Mouse (Mus musculus) kidney, adult 11 months (tissue): ENCODE data around the gene Ang.
A peak's percentile ranks its signal among the peaks of the same experiment; 100 is the strongest.

Experiments used
- DNase-seq: peaks from one replicate; pipeline ENCODE4 v3.0.0; 2022

The Ang gene

GRCm38 (mm10) chr14:51088970-51089673 is 1.8 kb upstream of the Ang start:
- DNase-seq: peak; percentile 97

DNA sequence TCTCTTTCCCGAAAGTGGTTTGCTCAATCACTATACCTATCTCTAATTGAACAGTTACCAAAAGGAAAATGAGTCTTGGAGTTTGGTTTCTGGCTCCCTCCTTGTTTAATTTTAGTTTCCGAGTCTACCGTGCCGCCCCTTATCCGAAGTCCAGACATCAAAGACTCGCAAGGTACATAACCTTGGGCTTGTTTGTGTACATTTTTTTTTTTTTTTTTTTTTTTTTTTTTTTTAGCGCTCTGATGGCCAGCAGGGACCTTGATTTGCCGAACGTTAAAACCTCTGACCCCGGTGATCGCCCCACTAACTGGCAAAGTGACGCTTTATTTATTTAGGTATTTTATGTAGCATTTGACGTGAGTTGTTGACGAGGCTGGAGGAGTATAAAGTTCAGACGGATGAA is 1.3 kb upstream of the Ang start:
- no peak for DNase-seq

DNA sequence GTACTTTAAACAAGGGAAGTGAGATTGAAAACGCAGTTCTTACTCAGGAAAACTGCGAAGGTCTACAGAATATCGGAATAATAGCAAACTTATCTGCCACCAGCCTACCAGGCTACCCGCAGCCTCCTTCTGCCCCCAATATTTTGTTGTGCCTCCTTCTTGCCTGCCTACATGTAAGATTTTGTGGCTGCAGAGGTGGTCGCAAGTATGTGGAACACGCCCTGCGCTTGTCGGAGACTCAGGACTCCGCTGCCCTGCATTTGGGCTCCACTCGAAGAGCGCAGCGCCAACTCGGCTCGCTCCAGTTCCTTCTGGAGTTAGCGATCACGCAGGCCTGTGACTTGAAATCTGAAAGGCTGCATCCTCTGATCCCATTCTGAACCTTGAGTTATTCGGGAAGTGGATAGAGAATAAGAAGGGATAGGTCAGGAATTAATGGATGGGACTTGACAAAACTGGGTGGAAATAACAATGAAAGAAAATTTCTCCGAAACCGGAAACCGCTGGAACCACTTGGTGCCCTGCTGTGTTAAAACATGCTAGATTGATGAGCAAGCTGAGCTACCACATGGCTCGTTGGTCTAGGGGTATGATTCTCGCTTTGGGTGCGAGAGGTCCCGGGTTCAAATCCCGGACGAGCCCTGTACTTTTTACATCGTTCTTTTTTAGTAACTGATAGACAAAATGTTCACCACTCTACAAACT is 721 bp upstream of the Ang start:
- DNase-seq: peak; percentile 77

- no peak for DNase-seq
Observed at GRCm38 (mm10) chr14:51092073-51092620, 1.2 kb downstream of the Ang start.

- no peak for DNase-seq
Observed at GRCm38 (mm10) chr14:51093496-51093895, 2.5 kb downstream of the Ang start.

- no peak for DNase-seq
Observed at GRCm38 (mm10) chr14:51094096-51094875, 3.3 kb downstream of the Ang start.

- no peak for DNase-seq
Observed at GRCm38 (mm10) chr14:51094921-51095320, 4.0 kb downstream of the Ang start.

DNA sequence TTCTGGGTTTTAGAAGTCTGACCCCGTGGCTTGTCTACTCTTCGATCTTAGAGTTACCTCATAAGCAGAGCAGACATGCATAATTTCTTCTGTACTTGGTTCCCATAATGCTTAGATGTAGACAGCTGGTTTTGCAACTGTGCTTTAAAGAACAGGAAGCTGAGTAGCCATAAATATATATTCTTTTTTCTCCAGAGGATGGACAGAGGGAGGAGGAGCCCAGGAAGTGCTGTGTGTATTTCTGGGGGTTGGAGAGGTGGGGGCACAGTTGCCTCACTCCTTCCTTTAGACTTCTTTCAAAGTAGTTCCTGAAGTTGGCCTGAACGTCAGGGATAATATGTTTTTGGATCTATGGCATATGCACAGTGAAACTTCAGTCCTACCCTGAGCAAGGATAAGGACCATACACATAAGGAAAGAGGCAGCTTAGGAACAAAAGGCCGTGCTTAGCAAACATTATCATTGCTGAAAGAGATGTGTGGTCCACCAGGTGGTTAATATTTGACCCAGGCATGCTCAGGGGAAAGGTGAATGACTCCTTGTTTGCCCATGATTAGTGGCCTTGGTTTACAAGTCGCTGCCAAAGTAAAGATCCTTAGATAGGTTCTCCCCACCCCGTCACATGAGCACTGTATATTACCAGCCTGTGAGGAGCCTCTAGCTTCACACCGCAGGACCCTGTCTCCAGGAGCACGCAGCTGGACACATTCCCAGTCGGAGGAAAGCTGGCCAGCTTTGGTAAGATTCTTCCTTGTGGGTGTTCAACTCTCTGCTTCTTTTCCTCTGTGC is 5.0 kb downstream of the Ang start:
- peak; percentile 47 for DNase-seq

DNA sequence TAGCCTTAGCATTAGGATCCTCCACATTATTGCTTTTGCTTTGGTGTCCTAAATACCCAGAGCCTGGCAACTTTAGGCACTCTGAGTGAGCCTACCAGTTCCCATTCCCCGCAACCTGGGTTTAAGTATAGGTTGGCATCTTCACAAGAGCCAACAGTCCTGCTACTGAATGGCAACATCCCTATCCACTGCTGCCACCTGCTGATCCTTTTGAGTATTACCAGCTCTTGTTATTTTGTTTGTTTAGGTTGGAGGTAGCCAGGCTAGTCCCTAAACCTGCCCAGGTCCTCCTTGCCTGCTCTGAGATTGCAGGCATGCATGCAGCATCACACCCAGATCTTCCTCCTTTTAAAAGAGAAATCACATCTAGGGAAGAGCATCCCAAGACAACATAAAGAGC is 7.3 kb downstream of the Ang start:
- DNase-seq: peak; percentile 74

GRCm38 (mm10) chr14:51098921-51099320 is 8.0 kb downstream of the Ang start:
- no peak for DNase-seq

DNA sequence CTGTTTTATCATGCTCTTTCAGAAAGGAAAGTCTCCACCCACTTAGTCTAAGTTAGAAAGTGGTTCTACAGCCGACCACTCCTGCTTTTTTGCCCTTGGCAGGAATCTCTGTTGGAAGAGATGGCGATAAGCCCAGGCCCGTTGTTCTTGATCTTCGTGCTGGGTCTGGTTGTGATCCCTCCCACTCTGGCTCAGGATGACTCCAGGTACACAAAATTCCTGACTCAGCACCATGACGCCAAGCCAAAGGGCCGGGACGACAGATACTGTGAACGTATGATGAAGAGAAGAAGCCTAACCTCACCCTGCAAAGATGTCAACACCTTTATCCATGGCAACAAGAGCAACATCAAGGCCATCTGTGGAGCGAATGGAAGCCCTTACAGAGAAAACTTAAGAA is 10.3 kb downstream of the Ang start:
- DNase-seq: no peak

DNA sequence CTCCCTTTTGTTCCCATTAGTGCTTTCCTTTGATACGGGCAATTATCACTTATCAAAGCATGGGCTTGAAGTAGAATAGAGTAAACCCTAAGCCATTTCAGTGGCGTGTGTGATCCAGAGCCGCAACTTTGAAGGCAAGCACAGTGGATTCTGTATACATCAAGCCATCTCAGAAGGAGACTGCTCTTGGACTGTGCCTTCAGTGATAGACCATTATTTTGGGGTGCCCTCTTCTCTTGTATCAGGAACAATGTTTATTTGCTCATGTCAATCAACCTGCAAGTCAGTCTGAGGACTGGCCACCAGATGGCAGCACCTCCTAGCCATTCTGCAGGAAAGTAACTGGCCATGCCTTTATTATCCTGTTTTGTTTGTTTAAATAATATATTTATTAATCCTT is 12.3 kb downstream of the Ang start:
- peak; percentile 38 for DNase-seq

- no peak for DNase-seq
Observed at GRCm38 (mm10) chr14:51104366-51104765, 13.4 kb downstream of the Ang start.

GRCm38 (mm10) chr14:51106449-51106967 is 15.6 kb downstream of the Ang start:
- no peak for DNase-seq

DNA sequence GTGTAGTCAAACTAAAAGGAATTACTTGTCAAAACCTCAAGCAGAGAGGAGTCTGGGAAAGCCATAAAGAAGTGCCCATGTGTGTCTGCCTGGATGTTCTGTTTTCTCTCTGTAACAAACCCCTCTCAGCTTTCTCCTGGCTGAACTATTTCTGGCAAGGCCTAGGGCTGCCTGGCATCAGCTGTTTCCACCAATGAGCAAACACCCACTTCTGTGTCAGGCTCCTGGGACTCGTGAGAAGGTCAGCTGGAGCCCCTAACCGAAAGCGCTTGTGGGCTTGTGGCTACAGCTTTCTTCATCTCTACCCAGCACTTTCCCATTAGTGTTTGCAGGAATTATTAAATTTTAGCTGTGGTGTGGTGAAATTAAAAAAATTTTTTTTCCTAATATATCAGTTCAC is 21.0 kb downstream of the Ang start:
- no peak for DNase-seq

- DNase-seq: no peak
Observed at GRCm38 (mm10) chr14:51113476-51113875, 22.5 kb downstream of the Ang start.

GRCm38 (mm10) chr14:51113916-51114560 is 23.1 kb downstream of the Ang start, which contains the start of gene Eddm3b:
Gene Eddm3b, plus strand, starts transcription at chr14:51114426.
- peak; percentile 26 for DNase-seq

DNA sequence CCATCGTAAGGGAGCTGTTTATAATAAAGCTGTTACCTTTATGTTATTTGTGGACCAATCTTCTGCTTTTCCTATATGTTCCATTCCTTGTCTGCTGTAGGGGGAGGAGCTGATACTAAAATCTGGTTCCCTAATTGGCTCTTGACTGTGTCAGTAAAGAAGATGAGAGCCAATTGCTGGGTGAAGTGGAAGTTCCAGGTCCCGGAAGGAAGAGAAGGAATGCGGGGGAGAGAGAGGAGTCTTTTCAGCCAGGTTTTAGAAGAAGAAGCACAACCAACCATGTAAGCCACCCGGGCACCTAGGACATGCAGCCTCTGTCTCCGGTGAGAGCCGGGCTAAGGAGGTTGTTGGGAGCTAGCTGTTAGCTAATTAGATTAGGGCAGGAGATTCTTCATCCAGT is 34.7 kb downstream of the Ang start:
- no peak for DNase-seq

- no peak for DNase-seq
Observed at GRCm38 (mm10) chr14:51127648-51128258, 36.8 kb downstream of the Ang start.

DNA sequence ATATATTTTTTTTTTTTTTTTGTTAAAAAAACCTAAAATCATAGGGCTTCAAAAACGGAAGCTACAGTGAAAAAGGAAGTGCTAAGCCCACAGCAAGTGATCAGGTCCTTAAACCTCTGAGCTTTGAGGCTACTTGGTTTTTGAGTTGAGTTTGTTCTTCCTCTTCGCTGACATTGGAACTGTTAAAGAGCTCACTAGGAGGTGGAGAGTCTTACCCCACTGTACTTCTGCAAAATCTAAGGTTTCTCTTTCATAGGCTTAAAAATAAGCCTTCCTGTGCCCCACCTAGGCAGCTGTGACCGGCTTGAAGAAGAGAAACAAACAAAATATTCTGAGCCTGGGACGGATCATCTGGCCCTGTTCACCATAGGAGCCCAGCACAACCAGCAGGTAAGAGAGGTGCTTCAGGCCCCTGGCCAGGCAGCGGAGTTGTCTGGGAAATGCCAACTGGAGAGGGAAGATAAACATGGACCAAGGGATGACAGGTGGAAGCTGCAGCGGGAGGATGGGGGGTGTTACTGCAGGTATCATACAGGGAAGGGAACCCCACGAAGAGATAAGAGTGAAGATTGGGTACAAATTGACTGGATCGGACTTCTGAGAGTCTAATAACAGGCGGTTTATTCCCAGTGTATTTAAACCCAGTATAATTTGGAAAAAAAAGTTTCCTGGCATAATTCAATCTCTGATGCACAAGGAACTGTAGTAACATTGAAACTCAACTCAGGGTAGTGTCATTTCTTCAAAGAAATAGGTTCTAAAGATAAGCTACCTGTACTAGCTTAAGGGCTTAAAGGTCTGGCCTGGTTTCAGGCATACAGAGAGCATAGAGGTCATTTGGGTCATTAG is 38.0 kb downstream of the Ang start:
- no peak for DNase-seq

- no peak for DNase-seq
Observed at GRCm38 (mm10) chr14:51129624-51129975, 38.6 kb downstream of the Ang start.
